Mouse (Mus musculus) neural tube, embryonic 14.5 days (tissue): ENCODE results near the gene Mpeg1. TPM values are rescaled to one million over a fixed set of nuclear protein-coding genes. Genes with fewer than 3 reads are reported as not detected.

ENCODE experiments used
- ATAC-seq: fragments of 200-750 bp; cut with Nextera tagmentation; 2 replicates; pipeline ENCODE4 v1.8.0; 2017; ENCODE audit warnings: low read depth, mild to moderate bottlenecking, moderate TSS enrichment, moderate library complexity
- H3K27ac ChIP-seq: fragments of 300-500 bp; sonication (generic); 2 replicates; pipeline ENCODE4 v1.5.1; 2014; ENCODE audit warnings: low read depth, mild to moderate bottlenecking, control low read depth, low read length, moderate library complexity, mixed read lengths
- H3K27me3 ChIP-seq: fragments of 300-500 bp; sonication (generic); 2 replicates; pipeline ENCODE4 v1.6.1; 2014; ENCODE audit warnings: low read length; ENCODE audit not compliant: control insufficient read depth, insufficient read depth
- H3K36me3 ChIP-seq: fragments of 300-500 bp; sonication (generic); 2 replicates; pipeline ENCODE4 v1.6.1; 2014; ENCODE audit warnings: low read length, mixed read lengths; ENCODE audit not compliant: control insufficient read depth, insufficient read depth
- H3K4me1 ChIP-seq: fragments of 300-500 bp; sonication (generic); 2 replicates; pipeline ENCODE4 v1.6.1; 2014; ENCODE audit warnings: low read length; ENCODE audit not compliant: control insufficient read depth, insufficient read depth
- H3K4me2 ChIP-seq: fragments of 300-500 bp; sonication (generic); 2 replicates; pipeline ENCODE4 v1.6.1; 2014; ENCODE audit warnings: mild to moderate bottlenecking, low read depth, low read length, control low read depth
- H3K4me3 ChIP-seq: fragments of 300-500 bp; sonication (generic); 2 replicates; pipeline ENCODE4 v1.5.1; 2014; ENCODE audit warnings: low read depth, low read length, control low read depth, mixed read lengths
- H3K9ac ChIP-seq: fragments of 300-500 bp; sonication (generic); replicated peaks from 2 replicates; pipeline ENCODE4 v1.6.1; 2014; ENCODE audit warnings: low read depth, mild to moderate bottlenecking, control low read depth, low read length, mixed read lengths
- H3K9me3 ChIP-seq: fragments of 300-500 bp; sonication (generic); 2 replicates; pipeline ENCODE4 v1.6.1; 2016; ENCODE audit warnings: low read length; ENCODE audit not compliant: control insufficient read depth
- WGBS: fragments of 180-500 bp; shearing (Covaris S2); extraction: QIAGEN DNeasy Blood & Tissue Kit; methylation state at CpG from one replicate; pipeline ENCODE4 v1.1.7; 2014; 5-methylcytosine and 5-hydroxymethylcytosine counted together
- polyA plus RNA-seq: library from polyadenylated mRNA; unstranded; fragments of >200 nt; fragmentation: Nextera tagmentation; extraction: Ambion mirVana; gene quantifications from 2 replicates; pipeline ENCODE4 v1.2.1, GENCODE M21; 2014

Mpeg1 gene
- polyA plus RNA-seq, 1 experiment from 2014 or later = 1.3 TPM

GRCm38 (mm10) chr19:12473201-12473641, 12.6 kb downstream of the Mpeg1 start:
- Histone ChIP-seq H3K9me3 (no peaks in the 10 kb centered on the region), H3K9ac (no peak overlapping the region), H3K4me1 (0 out of 2 replicates have a peak, but pooled peaks cover 3% of the 10 kb centered on the region), H3K27me3 (no peaks in the 10 kb centered on the region), H3K27ac (no peak overlapping the region), H3K4me3 (no peak overlapping the region), H3K36me3 (peaks cover 22% of the 10 kb centered on the region), H3K4me2 (no peak overlapping the region)
- ATAC-seq = no peak
- 80% methylated on average over 4 of the region's 4 CpGs for WGBS

DNA sequence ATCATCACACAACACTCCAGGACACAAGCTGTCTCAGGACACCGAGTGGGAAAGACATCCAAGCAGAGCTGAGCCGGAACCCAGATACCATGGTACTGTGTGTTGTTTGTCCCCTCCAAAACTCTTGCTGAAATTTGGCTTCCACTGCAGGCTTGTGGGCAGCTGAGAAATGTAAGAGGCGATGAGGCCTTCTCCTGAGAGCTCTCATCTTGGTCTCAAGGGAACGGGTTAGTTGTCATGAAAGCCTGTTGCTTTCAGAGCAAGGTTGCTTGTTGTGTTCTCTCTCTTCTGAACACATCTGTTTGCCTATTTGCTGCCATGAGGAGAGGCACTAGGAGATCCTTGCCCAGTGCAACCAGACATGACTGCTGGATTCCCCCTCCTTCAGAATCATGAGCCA, 13.4 kb downstream of the Mpeg1 start:
- Histone ChIP-seq H3K4me2 (no peak overlapping the region), H3K36me3 (peaks cover 22% of the 10 kb centered on the region), H3K27ac (no peak overlapping the region), H3K4me1 (0 out of 2 replicates have a peak, but pooled peaks cover 3% of the 10 kb centered on the region), H3K27me3 (no peaks in the 10 kb centered on the region), H3K9me3 (no peaks in the 10 kb centered on the region), H3K4me3 (no peak overlapping the region), H3K9ac (no peak overlapping the region)
- ATAC-seq = no peak
- whole genome bisulfite sequencing = 94% methylated on average over 4 of the region's 4 CpGs

- ATAC-seq = peak; percentile 95
- Histone ChIP-seq H3K4me2 (no peak overlapping the region), H3K9me3 (no peaks in the 10 kb centered on the region), H3K27me3 (no peaks in the 10 kb centered on the region), H3K36me3 (peaks cover 36% of the 10 kb centered on the region), H3K27ac (peak overlapping the region; percentile 70), H3K4me3 (no peak overlapping the region), H3K4me1 (0 out of 2 replicates have a peak, but pooled peaks cover 3% of the 10 kb centered on the region), H3K9ac (no peak overlapping the region)
- 57% methylated on average over 15 of the region's 15 CpGs for WGBS
These were observed 15.0 kb downstream of the Mpeg1 start for GRCm38 (mm10) chr19:12475380-12476250.

- no peak for ATAC-seq
- H3K9me3 ChIP-seq = no peaks in the 10 kb centered on the region
- no peak overlapping the region for H3K9ac ChIP-seq
- H3K4me3 ChIP-seq = no peak overlapping the region
- H3K27me3 ChIP-seq = no peaks in the 10 kb centered on the region
- peaks cover 42% of the 10 kb centered on the region for H3K36me3 ChIP-seq
- H3K4me1 ChIP-seq = 0 out of 2 replicates have a peak, but pooled peaks cover 3% of the 10 kb centered on the region
- no peak overlapping the region; the same call in 1 of the 2 replicates for H3K27ac ChIP-seq
- no peak overlapping the region for H3K4me2 ChIP-seq
- WGBS = 58% methylated on average over 5 of the region's 5 CpGs
These were observed 16.2 kb downstream of the Mpeg1 start for GRCm38 (mm10) chr19:12476721-12477270.

- Histone ChIP-seq H3K4me1 (0 out of 2 replicates have a peak, but pooled peaks cover 3% of the 10 kb centered on the region), H3K9me3 (no peaks in the 10 kb centered on the region), H3K4me2 (no peak overlapping the region), H3K9ac (no peak overlapping the region), H3K27me3 (no peaks in the 10 kb centered on the region), H3K4me3 (no peak overlapping the region), H3K27ac (no peak overlapping the region), H3K36me3 (peaks cover 46% of the 10 kb centered on the region)
- ATAC-seq = no peak
- WGBS = 86% methylated on average over 6 of the region's 6 CpGs
These were observed 17.8 kb downstream of the Mpeg1 start for GRCm38 (mm10) chr19:12478369-12478768.

GRCm38 (mm10) chr19:12483782-12484181, 23.2 kb downstream of the Mpeg1 start:
- no peak for ATAC-seq
- peak overlapping the region; percentile 62 for H3K27ac ChIP-seq
- no peak overlapping the region for H3K4me2 ChIP-seq
- H3K9me3 ChIP-seq = no peaks in the 10 kb centered on the region
- no peak overlapping the region for H3K9ac ChIP-seq
- peaks cover 44% of the 10 kb centered on the region for H3K36me3 ChIP-seq
- no peaks in the 10 kb centered on the region for H3K27me3 ChIP-seq
- no peak overlapping the region for H3K4me3 ChIP-seq
- WGBS = 59% methylated on average over 4 of the region's 4 CpGs
- peaks cover 13% of the 10 kb centered on the region; the same call in 1 of the 2 replicates for H3K4me1 ChIP-seq

DNA sequence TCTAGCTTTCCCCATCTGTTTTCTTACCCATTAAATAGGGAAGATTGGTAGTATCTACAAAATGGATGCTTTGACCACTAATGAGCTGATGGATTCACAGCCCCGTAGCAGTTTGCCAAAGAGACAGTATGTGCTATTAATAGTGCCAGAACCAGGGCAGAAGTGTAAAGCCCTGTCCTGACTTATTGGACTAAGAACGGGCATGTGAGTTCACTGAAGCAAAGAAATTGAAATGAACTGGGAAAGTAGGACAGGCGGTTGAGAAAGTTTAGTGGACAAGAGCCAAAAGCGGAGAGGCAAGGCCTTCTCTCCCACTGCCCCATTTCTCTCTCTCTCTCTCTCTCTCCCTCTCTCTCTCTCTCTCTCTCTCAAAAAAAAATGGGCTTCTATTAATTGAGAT, 23.6 kb downstream of the Mpeg1 start:
- H3K4me1 ChIP-seq = peaks cover 16% of the 10 kb centered on the region; the same call in 1 of the 2 replicates
- H3K4me2 ChIP-seq = no peak overlapping the region
- ATAC-seq = no peak
- H3K9ac ChIP-seq = no peak overlapping the region
- no peaks in the 10 kb centered on the region for H3K9me3 ChIP-seq
- H3K27me3 ChIP-seq = no peaks in the 10 kb centered on the region
- no peak overlapping the region for H3K4me3 ChIP-seq
- WGBS = 57% methylated on average over 4 of the region's 4 CpGs
- peaks cover 40% of the 10 kb centered on the region for H3K36me3 ChIP-seq
- H3K27ac ChIP-seq = no peak overlapping the region; the same call in 1 of the 2 replicates

- Histone ChIP-seq H3K36me3 (peaks cover 32% of the 10 kb centered on the region), H3K4me3 (no peak overlapping the region), H3K27ac (peak overlapping the region; percentile 13; the same call in 1 of the 2 replicates), H3K9ac (no peak overlapping the region), H3K9me3 (no peaks in the 10 kb centered on the region), H3K4me2 (no peak overlapping the region), H3K27me3 (no peaks in the 10 kb centered on the region), H3K4me1 (peaks cover 21% of the 10 kb centered on the region; the same call in 1 of the 2 replicates)
- ATAC-seq = no peak
- WGBS = 76% methylated on average over 13 of the region's 13 CpGs
These were observed 24.6 kb downstream of the Mpeg1 start for GRCm38 (mm10) chr19:12485223-12485622.

- Histone ChIP-seq H3K27ac (peak overlapping the region; percentile 13; the same call in 1 of the 2 replicates), H3K9me3 (no peaks in the 10 kb centered on the region), H3K4me3 (no peak overlapping the region), H3K4me1 (peaks cover 25% of the 10 kb centered on the region; the same call in 1 of the 2 replicates), H3K27me3 (no peaks in the 10 kb centered on the region), H3K4me2 (no peak overlapping the region), H3K9ac (no peak overlapping the region), H3K36me3 (peaks cover 32% of the 10 kb centered on the region)
- 53% methylated on average over 3 of the region's 3 CpGs for WGBS
- no peak for ATAC-seq
These were observed 25.1 kb downstream of the Mpeg1 start for GRCm38 (mm10) chr19:12485631-12486030.
